Mouse (Mus musculus): Measurements from ENCODE around the gene Angpt4. TPM values are rescaled to one million over a fixed set of nuclear protein-coding genes. Genes with fewer than 3 reads are reported as not detected.

The Angpt4 gene
- total and polyA plus RNA-seq, 3 experiments = 0.23 to 1.0 (median 0.27) TPM

GRCm38 (mm10) chr2:151876012-151876485 is 35.0 kb upstream of the Angpt4 start:
- no peak for TF ChIP-seq EP300 (IDR thresholded peaks at IDR 0.05; ENCODE audit: insufficient read depth, low read depth, low read length)
- peak; percentile 93 for TF ChIP-seq CTCF (IDR thresholded peaks at IDR 0.05)
- TF ChIP-seq POLR2A (IDR thresholded peaks at IDR 0.05; ENCODE audit: insufficient read depth, low read depth, low read length) = no peak
- H3K9ac ChIP-seq (ENCODE audit: low read depth, low read length) = no peak overlapping the region
- DNase-seq = peak; percentile 39 to 51
- 12% methylated on average over 8 of the region's 8 CpGs for WGBS
- no peaks in the 10 kb centered on the region for H3K36me3 ChIP-seq (ENCODE audit: control insufficient read depth, insufficient read depth, low read length)
- no peaks in the 10 kb centered on the region; the same call in 1 of the 2 replicates for H3K4me1 ChIP-seq (ENCODE audit: control insufficient read depth, insufficient read depth, low read length)
- H3K27ac ChIP-seq = no peak overlapping the region
- no peaks in the 10 kb centered on the region for H3K79me2 ChIP-seq (replicated peaks; ENCODE audit: control insufficient read depth, insufficient read depth, low read length)
- H3K27me3 ChIP-seq (ENCODE audit: control insufficient read depth, insufficient read depth, low read length) = no peaks in the 10 kb centered on the region
- no peak overlapping the region for H3K4me3 ChIP-seq
- intact Hi-C loops (cut with DNase I) = loop anchor here (1.0 to 5.0 kb wide), 2 partner anchors 61 to 118 kb away; no protein-coding TSS in a partner anchor

- intact Hi-C loops (cut with DNase I) = loop anchor here (5.0 kb wide), 1 partner anchor 59 kb away; no protein-coding TSS in a partner anchor
- 70% methylated on average over 3 of the region's 3 CpGs for WGBS
- H3K4me3 ChIP-seq = no peak overlapping the region
- no peak for DNase-seq
- H3K4me1 ChIP-seq (ENCODE audit: control insufficient read depth, insufficient read depth, low read length) = no peaks in the 10 kb centered on the region; the same call in 1 of the 2 replicates
- H3K27ac ChIP-seq = no peak overlapping the region
- H3K9ac ChIP-seq (ENCODE audit: low read depth, low read length) = no peak overlapping the region
- no peaks in the 10 kb centered on the region for H3K79me2 ChIP-seq (replicated peaks; ENCODE audit: control insufficient read depth, insufficient read depth, low read length)
- H3K27me3 ChIP-seq (ENCODE audit: control insufficient read depth, insufficient read depth, low read length) = no peaks in the 10 kb centered on the region
- no peak for TF ChIP-seq CTCF (IDR thresholded peaks at IDR 0.05)
- no peak for TF ChIP-seq POLR2A (IDR thresholded peaks at IDR 0.05; ENCODE audit: insufficient read depth, low read depth, low read length)
- TF ChIP-seq EP300 (IDR thresholded peaks at IDR 0.05; ENCODE audit: insufficient read depth, low read depth, low read length) = no peak
- H3K36me3 ChIP-seq (ENCODE audit: control insufficient read depth, insufficient read depth, low read length) = no peaks in the 10 kb centered on the region
Measured at GRCm38 (mm10) chr2:151878645-151879044, 32.4 kb upstream of the Angpt4 start.

- Histone ChIP-seq H3K79me2 (replicated peaks; ENCODE audit: control insufficient read depth, insufficient read depth, low read length) (no peaks in the 10 kb centered on the region), H3K9ac (ENCODE audit: low read depth, low read length) (no peak overlapping the region), H3K4me1 (ENCODE audit: control insufficient read depth, insufficient read depth, low read length) (no peaks in the 10 kb centered on the region; the same call in 1 of the 2 replicates), H3K27ac (no peak overlapping the region), H3K4me3 (no peak overlapping the region), H3K27me3 (ENCODE audit: control insufficient read depth, insufficient read depth, low read length) (no peaks in the 10 kb centered on the region), H3K36me3 (ENCODE audit: control insufficient read depth, insufficient read depth, low read length) (no peaks in the 10 kb centered on the region)
- TF ChIP-seq CTCF (IDR thresholded peaks at IDR 0.05) (no peak), POLR2A (IDR thresholded peaks at IDR 0.05; ENCODE audit: insufficient read depth, low read depth, low read length) (no peak), EP300 (IDR thresholded peaks at IDR 0.05; ENCODE audit: insufficient read depth, low read depth, low read length) (no peak)
- no peak for DNase-seq
- WGBS = 50% methylated on average over 2 of the region's 2 CpGs
- intact Hi-C loops (cut with DNase I) = loop anchor here (5.0 kb wide), 1 partner anchor 58 kb away; no protein-coding TSS in a partner anchor
Measured at GRCm38 (mm10) chr2:151879760-151880159, 31.2 kb upstream of the Angpt4 start.

GRCm38 (mm10) chr2:151891031-151891430 is 20.0 kb upstream of the Angpt4 start:
- Histone ChIP-seq H3K79me2 (replicated peaks; ENCODE audit: control insufficient read depth, insufficient read depth, low read length) (no peaks in the 10 kb centered on the region), H3K27ac (no peak overlapping the region), H3K36me3 (ENCODE audit: control insufficient read depth, insufficient read depth, low read length) (no peaks in the 10 kb centered on the region), H3K27me3 (ENCODE audit: control insufficient read depth, insufficient read depth, low read length) (no peaks in the 10 kb centered on the region), H3K4me1 (ENCODE audit: control insufficient read depth, insufficient read depth, low read length) (no peaks in the 10 kb centered on the region), H3K9ac (ENCODE audit: low read depth, low read length) (no peak overlapping the region), H3K4me3 (no peak overlapping the region)
- intact Hi-C loops (cut with DNase I) = no loop called here
- 44% methylated on average over 6 of the region's 6 CpGs for WGBS
- no peak for DNase-seq
- TF ChIP-seq CTCF (IDR thresholded peaks at IDR 0.05) (no peak), EP300 (IDR thresholded peaks at IDR 0.05; ENCODE audit: insufficient read depth, low read depth, low read length) (no peak), POLR2A (IDR thresholded peaks at IDR 0.05; ENCODE audit: insufficient read depth, low read depth, low read length) (no peak)

GRCm38 (mm10) chr2:151893122-151893774 is 17.8 kb upstream of the Angpt4 start:
- Histone ChIP-seq H3K27me3 (ENCODE audit: control insufficient read depth, insufficient read depth, low read length) (no peaks in the 10 kb centered on the region), H3K27ac (no peak overlapping the region), H3K4me3 (no peak overlapping the region), H3K36me3 (ENCODE audit: control insufficient read depth, insufficient read depth, low read length) (no peaks in the 10 kb centered on the region), H3K4me1 (ENCODE audit: control insufficient read depth, insufficient read depth, low read length) (no peaks in the 10 kb centered on the region), H3K79me2 (replicated peaks; ENCODE audit: control insufficient read depth, insufficient read depth, low read length) (no peaks in the 10 kb centered on the region), H3K9ac (ENCODE audit: low read depth, low read length) (no peak overlapping the region)
- intact Hi-C loops (cut with DNase I) = no loop called here
- no peak for TF ChIP-seq POLR2A (IDR thresholded peaks at IDR 0.05; ENCODE audit: insufficient read depth, low read depth, low read length)
- TF ChIP-seq CTCF (IDR thresholded peaks at IDR 0.05) = no peak
- no peak for TF ChIP-seq EP300 (IDR thresholded peaks at IDR 0.05; ENCODE audit: insufficient read depth, low read depth, low read length)
- WGBS = 31% methylated on average over 15 of the region's 15 CpGs
- no peak for DNase-seq

All from heart, adult 2 months (tissue).